Mouse (Mus musculus) forebrain, embryonic 11.5 days (tissue): ENCODE data around the gene Olfr164. TPM values are rescaled to one million over a fixed set of nuclear protein-coding genes. Genes with fewer than 3 reads are reported as not detected.

ENCODE experiments used
- microRNA-seq: library from miRNA; unstranded; fragments of <30 nt; microRNA quantifications from one replicate; pipeline ENCODE4, GENCODE M21; 2016; ENCODE audit not compliant: insufficient number of aligned reads
- polyA plus RNA-seq: library from polyadenylated mRNA; unstranded; fragments of >200 nt; fragmentation: Nextera tagmentation; extraction: Ambion mirVana; gene quantifications from 2 replicates; pipeline ENCODE4 v1.2.1, GENCODE M21; 2014

Olfr164 gene
- polyA plus RNA-seq, 1 experiment from 2014 or later = not detected

Small RNA genes lying within 50 kb of the gene (microRNA-seq; reads per million reads assigned to microRNA genes)
- not detected for gene Gm23612

Other genes with a start within 250 kb of the Olfr164 start
- not detected in 2 replicates for gene Olfr165, start 109.1 kb upstream of the Olfr164 start, polyA plus RNA-seq
- gene Olfr166, start 169.6 kb upstream of the Olfr164 start, polyA plus RNA-seq = not detected in 2 replicates
- not detected in 2 replicates for gene Olfr167, start 208.2 kb upstream of the Olfr164 start, polyA plus RNA-seq
- not detected in 2 replicates for gene Olfr168, start 221.5 kb upstream of the Olfr164 start, polyA plus RNA-seq